Mouse (Mus musculus) C2C12 (cell line): ENCODE measurements around the gene Dctn5. TPM values are rescaled to one million over a fixed set of nuclear protein-coding genes. Genes with fewer than 3 reads are reported as not detected.

Experiments used
- H3K27me3 ChIP-seq: one replicate; pipeline ENCODE4 v1.6.1; 2011; ENCODE audit not compliant: control insufficient read depth, insufficient read depth, insufficient read length
- H3K36me3 ChIP-seq: one replicate; pipeline ENCODE4 v1.6.1; 2011; ENCODE audit not compliant: control insufficient read depth, insufficient read depth
- H3K4me3 ChIP-seq: one replicate; pipeline ENCODE4 v1.5.1; 2011; ENCODE audit warnings: mild to moderate bottlenecking, control low read depth; ENCODE audit not compliant: poor library complexity, insufficient read depth, severe bottlenecking
- H3K79me2 ChIP-seq: one replicate; pipeline ENCODE4 v1.6.1; 2011; ENCODE audit not compliant: control insufficient read depth, insufficient read depth
- H3K79me3 ChIP-seq: one replicate; pipeline ENCODE4 v1.6.1; 2011; ENCODE audit warnings: low read depth, control low read depth
- H3ac ChIP-seq: one replicate; pipeline ENCODE3; 2011; ENCODE audit warnings: low read depth; ENCODE audit not compliant: control insufficient read depth, insufficient read length
- CEBPB ChIP-seq: IDR thresholded peaks from one replicate; pipeline ENCODE4 v1.6.1; 2011; ENCODE audit warnings: low read depth, mild to moderate bottlenecking, control low read depth, moderate library complexity
- CTCF ChIP-seq: IDR thresholded peaks from one replicate; pipeline ENCODE4 v1.5.1; 2011; ENCODE audit not compliant: control insufficient read depth, insufficient read depth, insufficient read length
- FOSL1 ChIP-seq: IDR thresholded peaks from one replicate; pipeline ENCODE4 v1.8.0; 2011; ENCODE audit warnings: mild to moderate bottlenecking, low read length; ENCODE audit not compliant: poor library complexity, insufficient read depth, severe bottlenecking
- MAX ChIP-seq: IDR thresholded peaks from one replicate; pipeline ENCODE4 v1.6.1; 2011; ENCODE audit warnings: mild to moderate bottlenecking, control low read depth
- MYOD1 ChIP-seq: IDR thresholded peaks from one replicate; pipeline ENCODE4 v1.6.1; 2011; ENCODE audit warnings: low read depth; ENCODE audit not compliant: control insufficient read depth, insufficient read length
- MYOG ChIP-seq: IDR thresholded peaks from one replicate; pipeline ENCODE4 v1.6.1; 2011; ENCODE audit not compliant: control insufficient read depth, insufficient read length; ENCODE audit errors: extremely low read depth
- USF1 ChIP-seq: IDR thresholded peaks from one replicate; pipeline ENCODE4 v1.6.1; 2011; ENCODE audit warnings: low read depth, mild to moderate bottlenecking, control low read depth, moderate library complexity
- polyA plus RNA-seq: library from polyadenylated mRNA; unstranded; fragments of >200 nt; fragmentation: generic; extraction: Trizol; gene quantifications from one replicate; pipeline ENCODE4 v1.2.1, GENCODE M21; 2012; ENCODE audit warnings: missing spikeins

The Dctn5 gene
- polyA plus RNA-seq, 1 experiment, result 59.1 TPM

DNA sequence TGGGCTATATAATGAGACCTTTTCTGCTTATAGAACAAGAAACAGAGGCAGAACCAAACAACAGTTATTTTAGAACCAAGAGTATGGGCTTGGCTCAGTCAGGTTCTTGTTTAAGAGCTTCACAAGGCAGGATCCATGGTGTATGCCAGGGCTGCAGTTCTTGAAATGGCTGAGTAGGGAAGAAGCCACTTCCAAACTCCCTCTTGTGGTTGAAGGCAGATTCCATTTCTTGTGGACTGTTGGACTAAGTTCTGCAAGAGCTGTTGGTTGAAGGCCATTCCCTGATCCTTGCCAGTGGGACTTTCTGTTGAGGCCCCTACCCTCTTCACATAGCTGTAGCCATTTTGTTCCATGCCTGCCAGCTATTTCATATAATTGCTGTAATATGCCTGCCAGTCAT, 61.1 kb downstream of the Dctn5 start:
- H3K79me2 ChIP-seq, result no peaks in the 10 kb centered on the region
- no peaks in the 10 kb centered on the region for H3K27me3 ChIP-seq
- no peak overlapping the region for H3ac ChIP-seq
- no peaks in the 10 kb centered on the region for H3K79me3 ChIP-seq
- no peak overlapping the region for H3K4me3 ChIP-seq
- TF ChIP-seq MAX (no peak), USF1 (no peak), MYOG (no peak), MYOD1 (no peak), FOSL1 (no peak), CEBPB (no peak), CTCF (no peak)
- H3K36me3 ChIP-seq, result no peaks in the 10 kb centered on the region

DNA sequence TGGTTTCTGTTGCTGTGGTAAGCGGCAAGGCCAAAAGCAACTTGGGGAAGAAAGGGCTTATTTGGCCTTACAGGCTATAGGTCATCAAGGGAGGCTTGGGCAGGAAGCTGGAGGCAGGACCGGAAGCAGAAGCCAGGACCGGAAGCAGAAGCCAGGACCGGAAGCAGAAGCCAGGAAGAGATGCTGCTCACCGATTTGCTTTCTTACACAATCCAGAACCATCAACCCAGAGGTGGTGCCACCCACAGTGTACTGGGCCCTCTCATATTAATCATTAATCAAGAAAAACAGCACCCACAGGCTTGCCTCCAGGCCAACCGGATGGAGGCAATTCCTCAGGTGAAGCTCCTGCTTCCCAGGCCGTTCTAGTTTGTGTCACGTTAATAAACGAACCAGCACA, 63.9 kb downstream of the Dctn5 start:
- H3K27me3 ChIP-seq, result peaks cover 6% of the 10 kb centered on the region
- no peaks in the 10 kb centered on the region for H3K79me2 ChIP-seq
- H3ac ChIP-seq, result no peak overlapping the region
- TF ChIP-seq FOSL1 (no peak), CEBPB (no peak), MAX (no peak), MYOD1 (no peak), USF1 (no peak), MYOG (no peak), CTCF (no peak)
- no peak overlapping the region for H3K4me3 ChIP-seq
- no peaks in the 10 kb centered on the region for H3K36me3 ChIP-seq
- H3K79me3 ChIP-seq, result no peaks in the 10 kb centered on the region

DNA sequence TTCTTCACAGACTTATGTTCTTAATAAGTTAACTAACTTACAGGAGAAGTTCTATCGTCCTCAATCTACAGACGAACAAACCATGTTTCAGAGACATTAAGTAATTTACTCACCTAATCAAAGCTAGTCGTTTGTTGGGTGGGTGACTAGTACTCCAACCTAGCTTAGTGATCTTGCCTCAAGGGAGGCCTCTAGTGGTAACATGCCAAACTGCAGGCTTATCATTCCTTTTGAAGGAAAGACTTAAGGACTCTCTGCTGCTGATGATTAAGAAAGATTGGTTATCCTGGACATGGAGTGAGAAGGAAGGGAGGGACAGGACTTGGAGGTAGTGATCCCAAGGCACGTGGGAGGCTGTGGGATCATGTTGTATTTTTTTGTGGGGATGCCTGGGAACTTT, 64.5 kb downstream of the Dctn5 start:
- Histone ChIP-seq H3ac (no peak overlapping the region), H3K4me3 (no peak overlapping the region), H3K79me2 (no peaks in the 10 kb centered on the region), H3K27me3 (peaks cover 6% of the 10 kb centered on the region), H3K79me3 (no peaks in the 10 kb centered on the region), H3K36me3 (no peaks in the 10 kb centered on the region)
- TF ChIP-seq MYOG (no peak), MYOD1 (no peak), MAX (no peak), FOSL1 (no peak), CEBPB (no peak), USF1 (no peak), CTCF (no peak)

Other genes with a start within 250 kb of the Dctn5 start
- gene Cog7, start 151.3 kb upstream of the Dctn5 start, polyA plus RNA-seq, result 14.0 TPM
- 86.2 TPM for gene Gga2, start 111.8 kb upstream of the Dctn5 start, polyA plus RNA-seq
- 28.4 TPM for gene Ubfd1, start 65.9 kb upstream of the Dctn5 start, polyA plus RNA-seq
- 11.0 TPM for gene Ears2, start 65.8 kb upstream of the Dctn5 start, polyA plus RNA-seq
- 813 TPM for gene Ndufab1, start 31.2 kb upstream of the Dctn5 start, polyA plus RNA-seq
- gene Palb2, start 56 bp upstream of the Dctn5 start, polyA plus RNA-seq, result 2.8 TPM
- 161 TPM for gene Plk1, start 26.4 kb downstream of the Dctn5 start, polyA plus RNA-seq
- not detected for gene Ern2, start 53.2 kb downstream of the Dctn5 start, polyA plus RNA-seq
- not detected for gene Chp2, start 86.5 kb downstream of the Dctn5 start, polyA plus RNA-seq
- 17.8 TPM for gene Prkcb, start 155.7 kb downstream of the Dctn5 start, polyA plus RNA-seq